Mouse (Mus musculus) ES-E14 (cell line): ENCODE data around the gene Kmt2b. TPM values are rescaled to one million over a fixed set of nuclear protein-coding genes. Genes with fewer than 3 reads are reported as not detected.

Experiments
- DNase-seq: peaks from one replicate; pipeline ENCODE4 v3.0.0-alpha.2; 2013; ENCODE audit warnings: low read depth, low spot score
- H3K27ac ChIP-seq: 2 replicates; pipeline ENCODE4 v1.5.1; 2012; ENCODE audit warnings: low read depth, mild to moderate bottlenecking, low read length, moderate library complexity, mixed read lengths; ENCODE audit not compliant: poor library complexity, insufficient read depth, severe bottlenecking
- H3K36me3 ChIP-seq: 2 replicates; pipeline ENCODE4 v1.6.1; 2012; ENCODE audit warnings: mild to moderate bottlenecking, low read length, moderate library complexity, mixed read lengths; ENCODE audit not compliant: control insufficient read depth, poor library complexity, insufficient read depth, severe bottlenecking
- H3K4me1 ChIP-seq, 2 experiments: fragments of 150-350 bp in 1 of 2; sonication (generic) in 1 of 2; 2 replicates each; pipeline ENCODE4 v1.6.1; 2012; ENCODE audit warnings: low read length in 2 of 2, mild to moderate bottlenecking in 1 of 2, mixed read lengths in 1 of 2; ENCODE audit not compliant: control insufficient read depth in 2 of 2, insufficient read depth in 2 of 2, poor library complexity in 1 of 2
- H3K4me3 ChIP-seq, 2 experiments: fragments of 150-350 bp in 1 of 2; sonication (generic) in 1 of 2; 2 replicates each; pipeline ENCODE4 v1.5.1; 2012; ENCODE audit warnings: low read length in 2 of 2, low read depth in 1 of 2, mild to moderate bottlenecking in 1 of 2, mixed read lengths in 1 of 2; ENCODE audit not compliant: insufficient read depth in 1 of 2, poor library complexity in 1 of 2, severe bottlenecking in 1 of 2
- H3K9ac ChIP-seq: 2 replicates; pipeline ENCODE4 v1.6.1; 2012; ENCODE audit warnings: low read depth, mild to moderate bottlenecking, low read length, mixed read lengths; ENCODE audit not compliant: poor library complexity, insufficient read depth, severe bottlenecking
- H3K9me3 ChIP-seq: fragments of 150-350 bp; sonication (generic); 2 replicates; pipeline ENCODE4 v1.6.1; 2012; ENCODE audit warnings: low read depth, mild to moderate bottlenecking, low read length; ENCODE audit not compliant: control insufficient read depth, insufficient read depth
- CHD2 ChIP-seq: IDR thresholded peaks from 2 replicates; pipeline ENCODE4 v1.6.1; 2014; ENCODE audit warnings: mild to moderate bottlenecking, low read depth, low read length, inconsistent platforms
- HCFC1 ChIP-seq: IDR thresholded peaks from 2 replicates; pipeline ENCODE4 v1.6.1; 2012; ENCODE audit warnings: low read length, inconsistent platforms, borderline replicate concordance; ENCODE audit not compliant: insufficient read depth
- MAFK ChIP-seq: IDR thresholded peaks from 2 replicates; pipeline ENCODE4 v1.6.1; 2014; ENCODE audit warnings: mild to moderate bottlenecking, low read depth, low read length, inconsistent platforms; ENCODE audit not compliant: insufficient read depth
- ZC3H11A ChIP-seq: IDR thresholded peaks from 2 replicates; pipeline ENCODE4 v1.6.1; 2012; ENCODE audit warnings: low read depth, mild to moderate bottlenecking, inconsistent platforms, low read length, borderline replicate concordance
- ZNF384 ChIP-seq: IDR thresholded peaks from 2 replicates; pipeline ENCODE4 v1.6.1; 2012; ENCODE audit warnings: low read depth, low read length, inconsistent platforms
- in situ Hi-C, 2 experiments: fragments of 600-800 bp; cut with MboI; formaldehyde crosslinking; loops; one replicate each; pipeline ENCODE4 v1.15.1; 2025; ENCODE audit warnings: low sequenced_read_pairs in 2 of 2, inconsistent platforms in 1 of 2; ENCODE audit not compliant: unreplicated experiment in 2 of 2
- total RNA-seq: library from RNA; depleted of rRNA; stranded (reverse); fragments of 300-350 nt; gene quantifications from 2 replicates; pipeline ENCODE4 v1.2.3, GENCODE M21; 2012

The Kmt2b gene
- total RNA-seq, 1 experiment = 73.7 TPM

GRCm38 (mm10) chr7:30585170-30585569 is 3.4 kb downstream of the Kmt2b start:
- Histone ChIP-seq H3K36me3 (peaks cover 63% of the 10 kb centered on the region), H3K9me3 (no peaks in the 10 kb centered on the region), H3K4me1 (peaks cover 4 to 13% of the 10 kb centered on the region in 2 experiments; a peak in 3 of 4 replicates), H3K27ac (no peak overlapping the region), H3K9ac (no peak overlapping the region; the same call in 1 of the 2 replicates), H3K4me3 (no peak overlapping the region)
- TF ChIP-seq ZNF384 (no peak), CHD2 (no peak), ZC3H11A (no peak), HCFC1 (no peak), MAFK (no peak)
- DNase-seq = no peak
- in situ Hi-C loops = no loop called here

GRCm38 (mm10) chr7:30584339-30584738 is 4.2 kb downstream of the Kmt2b start:
- Histone ChIP-seq H3K9ac (no peak overlapping the region), H3K36me3 (peaks cover 72% of the 10 kb centered on the region), H3K27ac (no peak overlapping the region), H3K9me3 (no peaks in the 10 kb centered on the region), H3K4me1 (peaks cover 4 to 13% of the 10 kb centered on the region in 2 experiments; a peak in 3 of 4 replicates), H3K4me3 (no peak overlapping the region)
- no peak for DNase-seq
- TF ChIP-seq ZC3H11A = no peak
- TF ChIP-seq ZNF384 = no peak
- no peak for TF ChIP-seq HCFC1
- TF ChIP-seq CHD2 = no peak
- no peak for TF ChIP-seq MAFK
- in situ Hi-C loops = no loop called here

GRCm38 (mm10) chr7:30581547-30581946 is 7.0 kb downstream of the Kmt2b start:
- TF ChIP-seq CHD2 = no peak
- peaks cover 0 to 6% of the 10 kb centered on the region in 2 experiments; a peak in 1 of 4 replicates for H3K4me1 ChIP-seq
- peaks cover 96% of the 10 kb centered on the region for H3K36me3 ChIP-seq
- DNase-seq = no peak
- H3K4me3 ChIP-seq = no peak overlapping the region
- H3K9me3 ChIP-seq = no peaks in the 10 kb centered on the region
- no peak overlapping the region for H3K9ac ChIP-seq
- in situ Hi-C loops = no loop called here
- no peak overlapping the region for H3K27ac ChIP-seq

GRCm38 (mm10) chr7:30579950-30580349 is 8.6 kb downstream of the Kmt2b start:
- H3K27ac ChIP-seq = no peak overlapping the region
- no peaks in the 10 kb centered on the region for H3K9me3 ChIP-seq
- H3K36me3 ChIP-seq = peaks cover 96% of the 10 kb centered on the region
- H3K9ac ChIP-seq = no peak overlapping the region
- 0 out of 4 replicates have a peak, but pooled peaks cover 0 to under 1% of the 10 kb centered on the region in 2 experiments for H3K4me1 ChIP-seq
- in situ Hi-C loops = no loop called here
- TF ChIP-seq ZNF384 (no peak), MAFK (no peak), ZC3H11A (no peak), CHD2 (no peak), HCFC1 (no peak)
- DNase-seq = no peak
- H3K4me3 ChIP-seq = no peak overlapping the region

GRCm38 (mm10) chr7:30572969-30573368 is 15.6 kb downstream of the Kmt2b start:
- TF ChIP-seq HCFC1 (no peak), ZC3H11A (no peak), CHD2 (no peak), ZNF384 (no peak), MAFK (no peak)
- H3K27ac ChIP-seq = no peak overlapping the region
- no peak for DNase-seq
- H3K4me1 ChIP-seq = no peaks in the 10 kb centered on the region
- H3K36me3 ChIP-seq = peaks cover 92% of the 10 kb centered on the region
- H3K9me3 ChIP-seq = no peaks in the 10 kb centered on the region
- H3K9ac ChIP-seq = no peak overlapping the region
- in situ Hi-C loops = no loop called here
- H3K4me3 ChIP-seq = no peak overlapping the region
